Mouse (Mus musculus): Measurements from ENCODE around the gene Stip1.
"Not testable (repeated sequence)": the region's sequence is repeated elsewhere in the genome, so short reads cannot be mapped to it uniquely, and the experiment has no call there.

The Stip1 gene

GRCm38 (mm10) chr19:7039841-7040636 is at the start of gene Stip1:
Gene Stip1 (minus strand): TSS chr19:7039967.
- peak; percentile 100 for DNase-seq (ENCODE audit: low spot score in 2 of 2)

GRCm38 (mm10) chr19:7089050-7089449 is 49.3 kb upstream of the Stip1 start:
- no peak for DNase-seq (ENCODE audit: low spot score in 2 of 2)

DNA sequence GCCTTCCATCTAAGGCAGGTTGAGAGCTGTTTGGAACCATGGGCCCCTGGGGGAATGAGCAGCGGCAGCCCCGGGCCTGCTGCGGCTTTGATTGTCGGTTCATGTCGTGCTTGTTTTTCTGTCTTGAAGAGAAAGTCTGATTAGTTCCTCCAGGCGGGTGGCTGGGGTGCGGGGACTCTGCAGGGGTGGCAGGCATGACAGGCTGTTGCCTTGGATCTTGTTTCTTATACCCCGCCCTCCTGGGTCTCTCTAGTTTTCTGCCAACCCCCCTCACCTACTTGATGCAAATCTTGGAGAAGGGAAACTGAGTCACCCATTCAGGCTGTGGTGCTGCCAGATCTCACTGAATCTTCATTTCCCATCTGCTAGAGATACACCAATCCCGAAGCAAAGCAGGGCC is 48.8 kb upstream of the Stip1 start:
- no peak for DNase-seq (ENCODE audit: low spot score in 2 of 2)

- no peak for DNase-seq (ENCODE audit: low spot score in 2 of 2)
Observed at GRCm38 (mm10) chr19:7084734-7085133, 45.0 kb upstream of the Stip1 start.

GRCm38 (mm10) chr19:7083035-7083794 is 43.4 kb upstream of the Stip1 start:
- peak in 1 of 2 experiments; percentile 65 for DNase-seq (ENCODE audit: low spot score in 2 of 2)

DNA sequence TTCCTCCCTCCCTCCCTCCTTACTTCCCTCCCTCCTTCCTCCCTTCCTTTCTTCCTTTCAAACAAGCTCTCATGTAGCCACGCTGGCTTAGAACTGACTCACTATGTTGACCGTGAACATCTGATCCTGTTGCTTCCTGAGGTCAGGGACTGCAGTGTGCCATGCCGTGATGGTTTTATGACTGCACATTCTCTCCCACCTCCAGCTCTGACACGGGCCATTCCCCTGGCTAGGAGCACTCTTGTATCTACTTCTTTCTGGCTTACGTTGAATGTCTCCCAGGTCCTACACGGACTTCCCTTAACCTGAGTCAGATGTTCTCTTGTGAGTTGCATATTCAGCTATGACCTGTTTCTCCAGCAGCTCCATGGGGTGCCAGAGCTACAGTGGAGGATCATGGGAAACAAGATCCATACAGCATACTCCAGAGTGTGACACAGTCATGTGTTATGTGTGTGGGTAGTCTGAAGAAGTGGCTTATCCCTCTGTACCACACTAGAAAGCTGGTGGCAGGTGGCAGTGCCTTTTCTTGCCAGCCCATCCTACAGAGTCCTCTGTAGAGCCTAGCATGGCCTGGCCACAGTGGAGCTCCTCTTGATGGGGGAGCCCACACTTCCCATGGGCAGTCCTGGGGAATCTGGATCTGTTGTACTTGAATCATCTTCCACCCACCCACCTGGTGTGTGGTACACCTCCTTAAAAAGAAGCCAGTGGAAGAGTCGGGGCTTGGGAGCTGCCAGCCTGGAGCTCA is 41.9 kb upstream of the Stip1 start:
- peak in 1 of 2 experiments; percentile 70 for DNase-seq (ENCODE audit: low spot score in 2 of 2)

GRCm38 (mm10) chr19:7078271-7078670 is 38.5 kb upstream of the Stip1 start:
- no peak for DNase-seq (ENCODE audit: low spot score in 2 of 2)

GRCm38 (mm10) chr19:7077666-7078065 is 37.9 kb upstream of the Stip1 start:
- DNase-seq (ENCODE audit: low spot score in 2 of 2): no peak

- not testable (repeated sequence) for DNase-seq (ENCODE audit: low spot score in 2 of 2)
Observed at GRCm38 (mm10) chr19:7075336-7075735, 35.6 kb upstream of the Stip1 start.

GRCm38 (mm10) chr19:7073997-7074781 is 34.4 kb upstream of the Stip1 start:
- no peak for DNase-seq (ENCODE audit: low spot score in 2 of 2)

GRCm38 (mm10) chr19:7072221-7072620 is 32.5 kb upstream of the Stip1 start:
- no peak for DNase-seq (ENCODE audit: low spot score in 2 of 2)

DNA sequence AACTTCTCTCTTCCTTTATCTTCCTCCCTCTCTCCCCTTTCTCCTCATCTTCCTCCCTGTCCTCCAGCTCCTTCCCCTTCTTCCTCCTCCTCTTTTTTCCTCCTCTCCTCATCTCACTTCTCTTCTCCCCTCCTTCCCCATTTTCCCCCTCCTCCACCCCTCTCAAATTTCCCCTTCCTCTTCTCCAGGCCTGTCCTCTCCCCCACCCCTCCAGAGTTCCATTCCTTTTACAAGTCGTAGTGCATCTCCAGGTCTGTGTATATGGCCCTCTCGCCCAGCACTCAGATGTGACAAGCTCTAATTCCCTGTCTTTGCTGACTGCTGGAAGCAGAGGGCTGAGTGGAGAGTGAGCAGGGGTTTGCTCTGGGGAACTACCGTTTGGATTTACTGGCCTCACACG is 31.0 kb upstream of the Stip1 start:
- no peak for DNase-seq (ENCODE audit: low spot score in 2 of 2)

- DNase-seq (ENCODE audit: low spot score in 2 of 2): no peak
Observed at GRCm38 (mm10) chr19:7069781-7070763, 30.3 kb upstream of the Stip1 start.

- no peak for DNase-seq (ENCODE audit: low spot score in 2 of 2)
Observed at GRCm38 (mm10) chr19:7068661-7069531, 29.1 kb upstream of the Stip1 start.

DNA sequence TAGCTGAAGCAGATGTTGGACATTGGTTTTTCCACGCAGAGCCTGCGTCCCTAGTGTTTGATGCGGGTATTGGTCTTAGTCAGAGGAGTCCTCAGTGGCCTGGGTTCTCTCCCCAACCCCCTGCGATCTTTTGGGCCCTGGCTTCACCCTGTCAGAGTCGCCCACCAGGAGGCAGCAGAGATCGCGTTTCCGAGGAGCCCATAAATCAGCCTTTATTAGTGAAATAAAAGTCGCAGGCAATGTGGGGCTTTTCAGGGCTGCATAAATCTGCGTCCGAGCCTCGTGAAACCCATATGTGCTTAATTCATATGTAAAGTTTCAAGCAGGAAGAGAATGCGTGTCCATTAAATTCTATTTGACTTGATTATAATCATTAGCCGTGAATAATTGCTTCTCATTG is 28.4 kb upstream of the Stip1 start:
- DNase-seq (ENCODE audit: low spot score in 2 of 2): peak in 1 of 2 experiments; percentile 81

DNA sequence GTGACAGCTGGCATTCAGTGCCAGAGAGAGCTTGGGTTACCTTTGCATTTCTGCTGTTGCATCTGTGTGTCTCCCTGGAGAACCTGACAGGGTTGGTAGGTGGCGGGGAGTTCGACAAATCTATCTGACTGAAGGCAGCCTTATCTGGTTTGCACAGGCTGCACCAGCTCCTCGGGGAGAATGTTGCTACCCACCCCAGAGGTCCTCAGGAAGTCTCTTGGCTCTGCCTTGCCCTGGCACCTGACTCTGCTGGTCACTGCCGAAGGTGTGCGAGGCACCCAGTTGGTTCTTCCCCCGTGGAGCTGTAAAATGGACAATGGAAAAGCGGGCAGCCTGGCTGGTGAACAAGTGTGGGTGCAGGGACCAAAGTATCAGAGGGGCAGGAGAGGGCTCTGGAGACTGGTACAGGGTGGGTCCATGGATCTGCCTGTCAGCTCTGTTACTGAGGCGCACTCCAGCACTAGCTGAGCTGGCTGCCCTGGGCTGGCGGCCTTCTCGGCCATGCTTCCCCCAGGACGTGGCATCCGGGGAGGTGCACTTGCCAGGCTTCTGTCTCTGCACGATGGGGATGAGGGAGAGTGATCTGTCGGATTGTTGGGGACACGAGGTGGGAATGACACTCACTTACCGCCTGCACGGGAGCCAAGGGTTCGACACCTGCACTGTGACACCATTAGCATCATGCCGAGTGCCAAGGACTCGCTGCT is 27.7 kb upstream of the Stip1 start:
- no peak for DNase-seq (ENCODE audit: low spot score in 2 of 2)

- no peak for DNase-seq (ENCODE audit: low spot score in 2 of 2)
Observed at GRCm38 (mm10) chr19:7066828-7067342, 27.1 kb upstream of the Stip1 start.

DNA sequence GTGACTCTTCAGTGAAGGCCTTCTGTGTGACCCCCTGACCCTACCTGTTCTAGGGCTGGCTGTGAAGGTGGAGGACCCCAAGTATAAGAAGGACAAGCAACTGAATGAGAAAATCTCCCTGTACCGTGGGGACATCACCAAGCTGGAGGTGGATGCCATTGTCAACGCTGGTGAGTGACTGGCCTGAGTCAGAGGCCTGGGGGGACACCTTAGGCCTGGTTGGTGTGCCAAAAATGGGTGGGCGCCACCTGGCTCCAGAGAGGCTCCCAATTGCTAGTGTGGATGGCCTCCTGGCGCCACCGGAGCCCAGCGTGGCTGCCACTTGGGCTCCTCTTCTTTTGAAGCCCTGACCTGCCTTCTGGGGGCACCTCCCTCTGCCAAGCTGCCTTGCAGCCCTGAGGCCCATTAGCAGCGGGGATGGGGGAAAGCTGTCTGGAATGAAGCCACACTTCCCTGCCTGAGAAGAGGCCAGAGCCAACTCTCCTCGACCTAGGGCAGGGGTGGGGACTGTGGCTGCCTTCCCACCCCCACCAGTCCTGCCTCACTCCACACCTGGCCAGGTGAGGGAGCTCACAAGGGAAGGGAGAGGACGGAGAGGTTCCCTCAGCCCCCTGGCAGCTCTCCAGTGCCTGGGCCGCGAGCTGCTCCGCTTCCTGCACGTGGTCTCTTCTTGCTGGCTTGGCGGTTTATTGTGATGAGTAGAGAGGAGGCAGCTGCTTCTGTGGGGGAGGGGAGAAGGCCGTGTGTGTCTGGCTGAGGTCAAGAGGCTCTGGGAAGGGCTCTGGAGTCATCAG is 26.5 kb upstream of the Stip1 start:
- no peak for DNase-seq (ENCODE audit: low spot score in 2 of 2)
